Mouse (Mus musculus) megakaryocyte, embryonic 14.5 days (primary cell): ENCODE results near the gene Mesd.

Source experiments
- FLI1 ChIP-seq: IDR thresholded peaks from 2 replicates; pipeline ENCODE4 v1.6.1; 2012; ENCODE audit warnings: low read length, inconsistent platforms, mixed read lengths
- GATA1 ChIP-seq: IDR thresholded peaks from 3 replicates; pipeline ENCODE4 v1.6.1; 2012; ENCODE audit warnings: mixed read lengths, low read length, inconsistent platforms, borderline replicate concordance

- TF ChIP-seq GATA1, result no peak
- no peak for TF ChIP-seq FLI1
These were observed 41.6 kb upstream of the Mesd start for GRCm38 (mm10) chr7:83842486-83843259.
